Mouse (Mus musculus): Measurements from ENCODE around the gene Plekhg5. TPM values are rescaled to one million over a fixed set of nuclear protein-coding genes. Genes with fewer than 3 reads are reported as not detected.

Plekhg5 gene
- polyA plus RNA-seq, 1 experiment from 2014 or later, result 21.3 TPM

- H3K4me3 ChIP-seq (replicated peaks), result no peak overlapping the region
- H3K9me3 ChIP-seq (replicated peaks), result no peaks in the 10 kb centered on the region
- no peaks in the 10 kb centered on the region for H3K36me3 ChIP-seq
- no peaks in the 10 kb centered on the region for H3K27me3 ChIP-seq
- ATAC-seq (ENCODE audit: insufficient number of reproducible peaks, low FRiP score, low TSS enrichment, low read depth), result no peak
- 0 out of 2 replicates have a peak overlapping the region, but pooled peaks have one; percentile 34 for H3K27ac ChIP-seq (replicated peaks)
- WGBS, result 59% methylated on average over 10 of the region's 10 CpGs
- H3K9ac ChIP-seq, result no peak overlapping the region
- peaks cover 33% of the 10 kb centered on the region for H3K4me1 ChIP-seq
- H3K4me2 ChIP-seq (replicated peaks), result no peak overlapping the region
Observed at GRCm38 (mm10) chr4:152072655-152073054, 357 bp downstream of the Plekhg5 start.

- Histone ChIP-seq H3K27me3 (no peaks in the 10 kb centered on the region), H3K9me3 (replicated peaks) (no peaks in the 10 kb centered on the region), H3K9ac (no peak overlapping the region), H3K27ac (replicated peaks) (no peak overlapping the region), H3K4me2 (replicated peaks) (no peak overlapping the region), H3K4me1 (peaks cover 33% of the 10 kb centered on the region), H3K36me3 (no peaks in the 10 kb centered on the region), H3K4me3 (replicated peaks) (no peak overlapping the region)
- 64% methylated on average over 6 of the region's 6 CpGs for WGBS
- no peak for ATAC-seq (ENCODE audit: insufficient number of reproducible peaks, low FRiP score, low TSS enrichment, low read depth)
Observed at GRCm38 (mm10) chr4:152073715-152074114, 1.4 kb downstream of the Plekhg5 start.

- no peak for ATAC-seq (ENCODE audit: insufficient number of reproducible peaks, low FRiP score, low TSS enrichment, low read depth)
- H3K9ac ChIP-seq, result no peak overlapping the region
- no peak overlapping the region for H3K4me3 ChIP-seq (replicated peaks)
- no peak overlapping the region for H3K27ac ChIP-seq (replicated peaks)
- no peaks in the 10 kb centered on the region for H3K36me3 ChIP-seq
- 88% methylated on average over 9 of the region's 9 CpGs for WGBS
- no peaks in the 10 kb centered on the region for H3K9me3 ChIP-seq (replicated peaks)
- no peaks in the 10 kb centered on the region for H3K27me3 ChIP-seq
- peaks cover 33% of the 10 kb centered on the region for H3K4me1 ChIP-seq
- no peak overlapping the region for H3K4me2 ChIP-seq (replicated peaks)
Observed at GRCm38 (mm10) chr4:152074548-152074947, 2.2 kb downstream of the Plekhg5 start.

GRCm38 (mm10) chr4:152077191-152077590, 4.9 kb downstream of the Plekhg5 start:
- H3K27me3 ChIP-seq, result no peaks in the 10 kb centered on the region
- no peaks in the 10 kb centered on the region for H3K36me3 ChIP-seq
- no peak overlapping the region for H3K4me3 ChIP-seq (replicated peaks)
- no peak overlapping the region for H3K9ac ChIP-seq
- ATAC-seq (ENCODE audit: insufficient number of reproducible peaks, low FRiP score, low TSS enrichment, low read depth), result no peak
- H3K4me1 ChIP-seq, result peaks cover 21% of the 10 kb centered on the region
- H3K9me3 ChIP-seq (replicated peaks), result no peaks in the 10 kb centered on the region
- 81% methylated on average over 9 of the region's 9 CpGs for WGBS
- H3K27ac ChIP-seq (replicated peaks), result no peak overlapping the region
- H3K4me2 ChIP-seq (replicated peaks), result no peak overlapping the region

- no peak overlapping the region for H3K27ac ChIP-seq (replicated peaks)
- no peak overlapping the region for H3K4me2 ChIP-seq (replicated peaks)
- H3K4me3 ChIP-seq (replicated peaks), result no peak overlapping the region
- ATAC-seq (ENCODE audit: insufficient number of reproducible peaks, low FRiP score, low TSS enrichment, low read depth), result no peak; the same call in 1 of the 2 replicates
- WGBS, result 80% methylated on average over 10 of the region's 10 CpGs
- H3K36me3 ChIP-seq, result no peaks in the 10 kb centered on the region
- H3K9ac ChIP-seq, result no peak overlapping the region
- H3K9me3 ChIP-seq (replicated peaks), result no peaks in the 10 kb centered on the region
- H3K4me1 ChIP-seq, result peaks cover 14% of the 10 kb centered on the region
- H3K27me3 ChIP-seq, result no peaks in the 10 kb centered on the region
Observed at GRCm38 (mm10) chr4:152078105-152078530, 5.8 kb downstream of the Plekhg5 start.

- no peak for ATAC-seq (ENCODE audit: insufficient number of reproducible peaks, low FRiP score, low TSS enrichment, low read depth)
- WGBS, result 84% methylated on average over 3 of the region's 3 CpGs
Observed at GRCm38 (mm10) chr4:152079261-152079660, 7.0 kb downstream of the Plekhg5 start.

GRCm38 (mm10) chr4:152079931-152080330, 7.6 kb downstream of the Plekhg5 start:
- 46% methylated on average over 7 of the region's 7 CpGs for WGBS
- H3K27me3 ChIP-seq, result no peaks in the 10 kb centered on the region
- H3K9me3 ChIP-seq (replicated peaks), result no peaks in the 10 kb centered on the region

More at GRCm38 (mm10) chr4:152079261-152079660, 7.0 kb downstream of the Plekhg5 start:
- H3K27me3 ChIP-seq, result no peaks in the 10 kb centered on the region
- H3K4me2 ChIP-seq (replicated peaks), result no peak overlapping the region
- H3K9ac ChIP-seq, result no peak overlapping the region
- H3K27ac ChIP-seq (replicated peaks), result no peak overlapping the region
- no peak overlapping the region for H3K4me3 ChIP-seq (replicated peaks)
- H3K4me1 ChIP-seq, result peaks cover 9% of the 10 kb centered on the region
- H3K36me3 ChIP-seq, result no peaks in the 10 kb centered on the region
- H3K9me3 ChIP-seq (replicated peaks), result no peaks in the 10 kb centered on the region

GRCm38 (mm10) chr4:152083611-152084220, 11.4 kb downstream of the Plekhg5 start:
- Histone ChIP-seq H3K4me1 (peaks cover 25% of the 10 kb centered on the region), H3K4me3 (replicated peaks) (no peak overlapping the region), H3K27me3 (no peaks in the 10 kb centered on the region), H3K9me3 (replicated peaks) (no peaks in the 10 kb centered on the region), H3K27ac (replicated peaks) (no peak overlapping the region), H3K4me2 (replicated peaks) (no peak overlapping the region), H3K36me3 (no peaks in the 10 kb centered on the region), H3K9ac (no peak overlapping the region)
- ATAC-seq (ENCODE audit: insufficient number of reproducible peaks, low FRiP score, low TSS enrichment, low read depth), result no peak
- WGBS, result 43% methylated on average over 7 of the region's 7 CpGs

More at GRCm38 (mm10) chr4:152079931-152080330, 7.6 kb downstream of the Plekhg5 start:
- Histone ChIP-seq H3K4me2 (replicated peaks) (no peak overlapping the region), H3K4me3 (replicated peaks) (no peak overlapping the region), H3K36me3 (no peaks in the 10 kb centered on the region), H3K27ac (replicated peaks) (no peak overlapping the region), H3K9ac (no peak overlapping the region), H3K4me1 (peaks cover 9% of the 10 kb centered on the region; the same call in 1 of the 2 replicates)
- ATAC-seq (ENCODE audit: insufficient number of reproducible peaks, low FRiP score, low TSS enrichment, low read depth), result no peak

- no peak for ATAC-seq (ENCODE audit: insufficient number of reproducible peaks, low FRiP score, low TSS enrichment, low read depth)
- H3K4me1 ChIP-seq, result peaks cover 34% of the 10 kb centered on the region
- H3K27me3 ChIP-seq, result no peaks in the 10 kb centered on the region
- H3K36me3 ChIP-seq, result no peaks in the 10 kb centered on the region
- H3K9ac ChIP-seq, result no peak overlapping the region
- no peaks in the 10 kb centered on the region for H3K9me3 ChIP-seq (replicated peaks)
- H3K4me2 ChIP-seq (replicated peaks), result no peak overlapping the region
- H3K4me3 ChIP-seq (replicated peaks), result no peak overlapping the region
- H3K27ac ChIP-seq (replicated peaks), result no peak overlapping the region
- 83% methylated on average over 7 of the region's 7 CpGs for WGBS
Observed at GRCm38 (mm10) chr4:152084616-152085015, 12.3 kb downstream of the Plekhg5 start.

GRCm38 (mm10) chr4:152086505-152087210, 14.4 kb downstream of the Plekhg5 start:
- WGBS, result under 1% methylated on average over 89 of the region's 92 CpGs
- peak overlapping the region; percentile 80 for H3K27ac ChIP-seq (replicated peaks)
- peak overlapping the region; percentile 85 for H3K4me3 ChIP-seq (replicated peaks)
- peaks cover 34% of the 10 kb centered on the region for H3K4me1 ChIP-seq
- no peaks in the 10 kb centered on the region for H3K36me3 ChIP-seq
- H3K4me2 ChIP-seq (replicated peaks), result peak overlapping the region; percentile 86
- H3K27me3 ChIP-seq, result no peaks in the 10 kb centered on the region
- ATAC-seq (ENCODE audit: insufficient number of reproducible peaks, low FRiP score, low TSS enrichment, low read depth), result peak; percentile 77
- no peaks in the 10 kb centered on the region for H3K9me3 ChIP-seq (replicated peaks)
- peak overlapping the region; percentile 80 for H3K9ac ChIP-seq

- WGBS, result 3% methylated on average over 12 of the region's 12 CpGs
- no peaks in the 10 kb centered on the region for H3K27me3 ChIP-seq
- peak overlapping the region; percentile 86 for H3K4me2 ChIP-seq (replicated peaks)
- H3K9ac ChIP-seq, result peak overlapping the region; percentile 80
- H3K4me1 ChIP-seq, result peaks cover 38% of the 10 kb centered on the region
- no peaks in the 10 kb centered on the region for H3K9me3 ChIP-seq (replicated peaks)
- H3K36me3 ChIP-seq, result no peaks in the 10 kb centered on the region
- peak overlapping the region; percentile 80 for H3K27ac ChIP-seq (replicated peaks)
- peak overlapping the region; percentile 85 for H3K4me3 ChIP-seq (replicated peaks)
- ATAC-seq (ENCODE audit: insufficient number of reproducible peaks, low FRiP score, low TSS enrichment, low read depth), result 0 out of 2 replicates have a peak, but pooled peaks have one; percentile 2
Observed at GRCm38 (mm10) chr4:152087211-152088081, 15.1 kb downstream of the Plekhg5 start.

Data from embryonic facial prominence, embryonic 15.5 days (tissue).